ENCODE assay signal across 21 mouse cellular contexts in genomic region chr6:121495606-121496005, GRCm38 (mm10). TPM values are rescaled to one million over a fixed set of nuclear protein-coding genes. Genes with fewer than 3 reads are reported as not detected.
"Had no signal": no experiment of that assay in that cellular context is flagged by ENCODE, and none has a peak within 500 bp of the region (broad histone marks: within the 10 kb centered on the region; RNA-seq: fewer than 3 reads in every experiment).

No protein-coding gene starts in this region.

- H3K27me3 ChIP-seq: midbrain, embryonic 13.5 days; neural tube, embryonic 13.5 days; neural tube, embryonic 15.5 days; stomach, embryonic 15.5 days had no signal

- H3K36me3 ChIP-seq: midbrain, embryonic 10.5 days; midbrain, embryonic 13.5 days; neural tube, embryonic 13.5 days; neural tube, embryonic 15.5 days; stomach, embryonic 15.5 days had no signal

- DNase-seq: lung, adult 18-20 months; lung, embryonic 14.5 days; lung, postnatal 10 days; lung, postnatal 4 days; retina, postnatal 1 day; right cerebral cortex, adult 18-20 months; right cerebral cortex, postnatal 25 days; thymus, adult 2 months; thymus, postnatal 25 days; thymus, postnatal 4 days had no signal

- H3K9me3 ChIP-seq: midbrain, embryonic 10.5 days; midbrain, embryonic 13.5 days; neural tube, embryonic 13.5 days; neural tube, embryonic 15.5 days; stomach, embryonic 15.5 days had no signal

- H3K4me3 ChIP-seq: midbrain, embryonic 10.5 days; midbrain, embryonic 13.5 days; myocyte; neural tube, embryonic 13.5 days; neural tube, embryonic 15.5 days; stomach, embryonic 15.5 days had no signal

- H3K4me2 ChIP-seq: lung, embryonic 14.5 days; midbrain, embryonic 13.5 days; neural tube, embryonic 13.5 days; neural tube, embryonic 15.5 days; stomach, embryonic 15.5 days had no signal

- H3K27ac ChIP-seq: midbrain, embryonic 10.5 days; midbrain, embryonic 13.5 days; neural tube, embryonic 13.5 days; neural tube, embryonic 15.5 days; stomach, embryonic 15.5 days; stomach, postnatal 0 days had no signal

- H3K4me1 ChIP-seq: stomach, embryonic 15.5 days had no signal

- H3K9ac ChIP-seq: lung, embryonic 14.5 days; midbrain, embryonic 13.5 days; neural tube, embryonic 13.5 days; neural tube, embryonic 15.5 days; stomach, embryonic 15.5 days had no signal

- ATAC-seq: midbrain, embryonic 13.5 days; midbrain, embryonic 16.5 days had no signal

RNA-seq across cellular contexts. Expression of gene Iqsec3, which starts 22.1 kb away (rescaled TPM):
- polyA plus RNA-seq: liver, embryonic 16.5 days; lung, embryonic 14.5 days; lung, embryonic 16.5 days; spleen, adult 2 months had no signal
